Mouse (Mus musculus): ENCODE data around the gene Rasgef1a.

GRCm38 (mm10) chr6:118126577-118126976, 115.3 kb downstream of the Rasgef1a start:
- no peak for TF ChIP-seq POLR2A (IDR thresholded peaks at IDR 0.05; ENCODE audit: borderline replicate concordance, low read depth, low read length)
- TF ChIP-seq CTCF (IDR thresholded peaks at IDR 0.05; ENCODE audit: low read depth, low read length): no peak

Measured in bone marrow macrophage, adult 2 months (primary cell).